Mouse (Mus musculus) liver, embryonic 15.5 days (tissue): Measurements from ENCODE around the gene Tmem210. TPM values are rescaled to one million over a fixed set of nuclear protein-coding genes. Genes with fewer than 3 reads are reported as not detected.
A peak's percentile ranks its signal among the peaks of the same experiment; 100 is the strongest.

Source experiments
- ATAC-seq: fragments of 200-750 bp; cut with Nextera tagmentation; 2 replicates; pipeline ENCODE4 v1.8.0; 2017; ENCODE audit warnings: moderate number of reproducible peaks, mild to moderate bottlenecking, moderate library complexity; ENCODE audit not compliant: insufficient read depth
- H3K27ac ChIP-seq: fragments of 300-500 bp; sonication (generic); replicated peaks from 2 replicates; pipeline ENCODE4 v1.5.1; 2015; ENCODE audit warnings: mild to moderate bottlenecking, inconsistent platforms
- H3K27me3 ChIP-seq: fragments of 300-500 bp; sonication (generic); 2 replicates; pipeline ENCODE4 v1.6.1; 2015; ENCODE audit warnings: mild to moderate bottlenecking, inconsistent platforms
- H3K36me3 ChIP-seq: fragments of 300-500 bp; sonication (generic); replicated peaks from 2 replicates; pipeline ENCODE4 v1.6.1; 2015; ENCODE audit warnings: moderate library complexity, mild to moderate bottlenecking, inconsistent platforms
- H3K4me1 ChIP-seq: fragments of 300-500 bp; sonication (generic); replicated peaks from 2 replicates; pipeline ENCODE4 v1.6.1; 2015; ENCODE audit warnings: inconsistent platforms
- H3K4me2 ChIP-seq: fragments of 300-500 bp; sonication (generic); 2 replicates; pipeline ENCODE4 v1.6.1; 2015; ENCODE audit warnings: moderate library complexity, mild to moderate bottlenecking, inconsistent platforms
- H3K4me3 ChIP-seq: fragments of 300-500 bp; sonication (generic); replicated peaks from 2 replicates; pipeline ENCODE4 v1.5.1; 2015; ENCODE audit warnings: mild to moderate bottlenecking, inconsistent platforms
- H3K9ac ChIP-seq: fragments of 300-500 bp; sonication (generic); 2 replicates; pipeline ENCODE4 v1.6.1; 2015; ENCODE audit warnings: moderate library complexity, mild to moderate bottlenecking, inconsistent platforms
- H3K9me3 ChIP-seq: fragments of 300-500 bp; sonication (generic); replicated peaks from 2 replicates; pipeline ENCODE4 v1.6.1; 2016; ENCODE audit warnings: inconsistent platforms
- WGBS: fragments of 180-500 bp; shearing (Covaris S2); methylation state at CpG from one replicate; pipeline ENCODE4 v1.1.7; 2015; ENCODE audit warnings: mixed read lengths; ENCODE audit not compliant: insufficient replicate concordance; 5-methylcytosine and 5-hydroxymethylcytosine counted together
- polyA plus RNA-seq: library from polyadenylated mRNA; unstranded; fragments of >200 nt; fragmentation: Nextera tagmentation; extraction: Ambion mirVana; gene quantifications from 2 replicates; pipeline ENCODE4 v1.2.1, GENCODE M21; 2015

Gene Tmem210
- polyA plus RNA-seq: not detected in 2 replicates

DNA sequence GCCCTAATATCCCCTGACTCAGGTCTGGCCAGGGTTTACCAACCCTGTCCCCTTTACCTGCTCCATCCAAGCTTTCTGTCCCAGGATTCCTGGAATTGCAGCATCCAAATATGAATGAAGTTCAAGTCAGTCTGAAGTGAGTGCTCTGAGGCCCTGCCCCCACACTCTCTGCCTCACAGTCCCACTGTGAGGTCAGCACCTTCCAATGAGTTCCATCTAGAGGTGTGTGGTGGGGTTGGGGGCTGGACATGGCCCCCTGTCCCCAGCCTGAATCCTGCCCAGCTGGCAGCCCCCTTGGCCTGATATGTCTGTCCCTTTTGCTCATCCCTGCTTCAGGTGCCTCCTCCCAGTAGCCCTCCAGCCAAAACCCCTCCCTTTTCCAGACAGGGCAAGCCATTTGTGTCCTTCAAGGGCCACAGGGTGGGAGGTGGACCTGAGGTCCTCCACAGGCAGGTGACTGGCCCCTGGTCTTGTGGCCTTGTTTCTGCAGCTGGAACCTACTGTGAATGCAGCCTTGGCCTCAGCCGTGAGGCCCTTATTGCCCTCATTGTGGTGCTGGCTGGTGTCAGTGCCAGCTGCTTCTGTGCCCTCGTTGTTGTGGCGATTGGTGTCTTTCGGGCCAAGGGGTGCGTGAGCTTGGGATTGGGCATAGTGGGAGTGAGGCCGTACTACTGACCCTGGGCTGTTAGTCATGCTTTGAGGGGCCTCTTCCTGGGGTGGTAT, at the start of gene Tmem210:
Tmem210 (plus strand) TSS at position 219 of the 723 bp plus-strand sequence.
- Histone ChIP-seq H3K27me3 (peaks cover 53% of the 10 kb centered on the region), H3K36me3 (peaks cover 29% of the 10 kb centered on the region), H3K9ac (no peak within 1 kb of the TSS), H3K27ac (no peak within 1 kb of the TSS), H3K4me2 (peak within 1 kb of the TSS; percentile 15; the same call in 1 of the 2 replicates), H3K4me1 (peaks cover 25% of the 10 kb centered on the region), H3K9me3 (no peaks in the 10 kb centered on the region), H3K4me3 (no peak within 1 kb of the TSS)
- 69% methylated on average over 6 of the region's 6 CpGs for WGBS
- ATAC-seq: no peak

DNA sequence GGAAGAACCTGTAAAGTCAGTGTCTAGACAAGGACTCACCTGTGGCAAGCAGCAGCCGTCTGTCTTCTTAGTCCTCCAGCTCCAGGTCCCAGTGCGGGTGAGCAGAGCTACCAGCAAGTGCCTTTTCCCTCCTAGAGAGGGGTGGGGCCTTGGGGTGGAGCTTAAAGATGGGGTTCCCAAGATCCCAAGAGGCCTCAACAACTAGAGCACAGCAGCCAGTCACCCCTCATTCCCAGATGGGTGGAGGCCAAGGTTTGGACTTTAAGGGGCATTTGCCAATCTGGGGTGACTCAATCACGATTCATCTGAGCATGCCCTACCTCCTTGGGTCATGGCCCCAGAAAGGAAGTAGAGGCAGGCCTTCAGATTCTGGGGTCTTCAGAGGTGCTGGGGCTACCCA, 48.2 kb upstream of the Tmem210 start:
- WGBS: 76% methylated on average over 3 of the region's 3 CpGs
- H3K9ac ChIP-seq: no peak overlapping the region
- H3K9me3 ChIP-seq: no peaks in the 10 kb centered on the region
- H3K4me1 ChIP-seq: peaks cover 30% of the 10 kb centered on the region
- no peak for ATAC-seq
- no peaks in the 10 kb centered on the region for H3K36me3 ChIP-seq
- peaks cover 62% of the 10 kb centered on the region for H3K27me3 ChIP-seq
- H3K4me2 ChIP-seq: no peak overlapping the region
- no peak overlapping the region for H3K27ac ChIP-seq
- H3K4me3 ChIP-seq: no peak overlapping the region

DNA sequence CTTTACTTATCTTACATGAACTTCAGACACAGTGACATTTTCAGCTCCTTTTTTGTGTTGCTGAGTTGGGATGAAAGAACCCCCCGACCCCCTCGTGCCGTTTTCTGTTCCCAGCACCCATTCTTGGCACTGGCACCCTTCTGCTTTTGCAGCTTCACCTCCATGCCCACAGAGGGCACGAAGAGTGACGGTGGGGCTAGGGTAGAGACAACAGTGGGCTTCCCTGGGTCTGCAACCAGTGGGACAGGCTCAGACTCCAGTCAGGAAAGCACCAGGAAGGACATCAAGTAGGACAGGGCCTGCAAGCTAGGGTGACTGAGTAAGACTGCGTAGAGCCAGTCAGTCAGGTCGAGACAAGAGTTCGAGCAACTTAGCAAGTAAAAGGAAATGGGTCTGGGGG, 47.6 kb upstream of the Tmem210 start:
- no peak overlapping the region for H3K27ac ChIP-seq
- no peaks in the 10 kb centered on the region for H3K9me3 ChIP-seq
- H3K4me2 ChIP-seq: peak overlapping the region; percentile 79
- no peaks in the 10 kb centered on the region for H3K36me3 ChIP-seq
- H3K9ac ChIP-seq: no peak overlapping the region
- peaks cover 30% of the 10 kb centered on the region for H3K4me1 ChIP-seq
- peaks cover 57% of the 10 kb centered on the region for H3K27me3 ChIP-seq
- WGBS: 48% methylated on average over 8 of the region's 8 CpGs
- peak overlapping the region; percentile 54; the same call in 1 of the 2 replicates for H3K4me3 ChIP-seq
- no peak for ATAC-seq

DNA sequence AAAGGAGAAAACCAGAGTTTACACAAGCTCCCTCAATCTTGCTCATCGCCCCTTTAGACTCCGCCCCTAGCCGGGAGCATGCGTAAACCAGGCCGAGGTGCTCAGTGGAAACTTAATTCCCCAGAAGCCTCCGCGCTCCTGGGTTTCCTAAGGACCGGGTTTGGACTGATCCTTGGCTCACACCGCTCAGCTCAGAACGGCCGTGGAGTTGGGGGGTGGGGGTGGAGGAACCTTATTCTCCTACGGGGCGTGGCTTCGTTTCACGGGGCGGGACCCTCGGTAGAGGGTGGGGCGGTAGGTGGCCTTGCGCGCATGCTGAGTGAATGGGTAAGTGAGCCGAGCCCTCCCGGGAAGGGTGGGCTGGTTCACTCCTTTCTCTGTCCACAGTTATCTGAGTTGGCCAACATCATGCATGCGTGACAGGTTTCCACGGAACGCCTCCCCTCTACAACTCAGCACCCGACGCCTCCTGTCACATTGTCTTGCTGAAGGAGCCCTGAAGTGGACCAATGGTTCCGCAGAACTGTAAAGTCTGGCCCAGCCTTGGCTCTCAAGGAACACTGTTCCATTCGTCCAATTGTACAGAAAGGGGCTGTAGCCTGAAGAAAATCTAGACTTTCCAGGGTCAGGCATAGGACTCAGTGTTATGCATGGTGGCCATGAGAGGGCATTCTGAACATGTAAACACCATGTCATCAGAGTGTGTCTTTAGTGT, 47.1 kb upstream of the Tmem210 start:
- Histone ChIP-seq H3K27ac (no peak overlapping the region), H3K4me2 (peak overlapping the region; percentile 79)

DNA sequence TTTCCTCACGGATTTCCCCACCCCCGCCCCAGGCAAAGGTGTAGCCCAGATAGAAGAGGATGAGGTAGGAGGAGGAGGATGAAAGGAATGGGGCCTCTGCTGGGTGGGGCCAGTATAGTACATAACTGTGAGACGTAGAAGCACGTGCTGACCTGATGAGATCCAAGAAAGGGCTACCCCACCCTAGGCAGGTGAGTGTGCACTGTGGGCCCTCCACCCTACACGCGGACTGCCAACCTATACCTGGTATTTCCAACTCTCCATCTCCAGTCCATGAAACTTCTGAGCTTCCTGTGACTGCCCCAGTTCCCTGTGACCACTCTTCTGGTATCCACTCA, 46.5 kb upstream of the Tmem210 start:
- no peak for ATAC-seq
- 8% methylated on average over 6 of the region's 6 CpGs for WGBS
- H3K27ac ChIP-seq: no peak overlapping the region
- H3K9me3 ChIP-seq: no peaks in the 10 kb centered on the region
- H3K4me2 ChIP-seq: peak overlapping the region; percentile 79
- no peak overlapping the region for H3K9ac ChIP-seq
- peaks cover 52% of the 10 kb centered on the region for H3K27me3 ChIP-seq
- H3K4me3 ChIP-seq: peak overlapping the region; percentile 54
- H3K4me1 ChIP-seq: peaks cover 29% of the 10 kb centered on the region
- peaks cover 2% of the 10 kb centered on the region; the same call in 1 of the 2 replicates for H3K36me3 ChIP-seq

More for the DNA sequence above, 47.1 kb upstream of the Tmem210 start:
- peak; percentile 56 for ATAC-seq
- peaks cover 30% of the 10 kb centered on the region for H3K4me1 ChIP-seq
- no peaks in the 10 kb centered on the region for H3K36me3 ChIP-seq
- H3K9me3 ChIP-seq: no peaks in the 10 kb centered on the region
- H3K4me3 ChIP-seq: peak overlapping the region; percentile 54
- H3K27me3 ChIP-seq: peaks cover 56% of the 10 kb centered on the region
- no peak overlapping the region for H3K9ac ChIP-seq
- WGBS: 1% methylated on average over 29 of the region's 29 CpGs

DNA sequence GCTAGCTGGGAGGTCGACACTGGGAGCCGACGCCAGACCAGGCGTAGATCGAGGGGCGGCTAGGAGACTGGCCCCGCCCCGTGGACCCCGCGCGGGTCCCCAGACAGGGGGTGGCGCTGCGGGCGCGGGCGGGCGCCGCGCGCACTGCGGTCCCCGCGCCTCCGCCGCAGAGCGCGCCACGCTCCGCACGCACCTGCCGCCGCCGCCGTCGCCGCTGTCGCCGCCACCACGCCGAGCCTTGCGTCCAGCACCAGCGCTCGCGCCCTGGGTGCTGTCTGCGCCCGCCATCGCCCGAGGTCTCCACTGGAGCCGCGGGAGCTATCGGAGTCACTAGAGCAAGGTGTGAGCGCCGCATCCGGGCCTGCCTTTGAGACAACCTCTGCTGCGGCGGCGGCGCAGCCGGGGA, 45.8 kb upstream of the Tmem210 start, which contains the start of the genes Rnf208 and Cysrt1:
Rnf208 (plus strand) TSS at position 155 of the 406 bp plus-strand sequence.
Cysrt1 (minus strand) TSS at position 352 of the 406 bp plus-strand sequence.
- Histone ChIP-seq H3K9me3 (no peaks in the 10 kb centered on the region), H3K27ac (no peak within 1 kb of the TSS), H3K27me3 (peaks cover 48% of the 10 kb centered on the region), H3K4me3 (peak within 1 kb of the TSS; percentile 54), H3K4me1 (peaks cover 26% of the 10 kb centered on the region), H3K4me2 (peak within 1 kb of the TSS; percentile 79), H3K9ac (no peak within 1 kb of the TSS), H3K36me3 (peaks cover 8% of the 10 kb centered on the region; the same call in 1 of the 2 replicates)
- no peak for ATAC-seq
- WGBS: 0% methylated on average over 51 of the region's 59 CpGs

DNA sequence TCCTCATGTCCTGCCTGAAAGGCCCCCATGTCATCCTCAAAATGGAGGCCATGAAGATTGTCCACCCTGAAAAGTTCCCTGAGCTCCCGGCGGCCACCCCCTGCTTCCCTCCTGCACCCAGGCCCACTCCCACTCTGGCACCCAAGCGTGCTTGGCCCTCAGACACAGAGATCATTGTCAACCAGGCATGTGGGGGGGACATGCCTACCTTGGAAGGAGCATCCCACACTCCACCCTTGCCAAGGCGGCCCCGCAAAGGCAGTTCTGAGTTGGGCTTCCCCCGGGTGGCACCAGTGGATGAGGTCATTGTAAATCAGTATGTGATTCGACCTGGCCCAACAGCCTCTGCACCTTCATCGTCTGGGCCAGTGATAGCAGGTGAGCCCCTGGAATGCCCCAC, 44.6 kb upstream of the Tmem210 start:
- H3K27me3 ChIP-seq: peaks cover 46% of the 10 kb centered on the region
- no peak overlapping the region for H3K4me3 ChIP-seq
- H3K4me2 ChIP-seq: no peak overlapping the region
- peaks cover 26% of the 10 kb centered on the region for H3K4me1 ChIP-seq
- 68% methylated on average over 8 of the region's 8 CpGs for WGBS
- no peak overlapping the region for H3K27ac ChIP-seq
- no peaks in the 10 kb centered on the region for H3K9me3 ChIP-seq
- ATAC-seq: no peak
- no peak overlapping the region for H3K9ac ChIP-seq
- peaks cover 13% of the 10 kb centered on the region for H3K36me3 ChIP-seq

DNA sequence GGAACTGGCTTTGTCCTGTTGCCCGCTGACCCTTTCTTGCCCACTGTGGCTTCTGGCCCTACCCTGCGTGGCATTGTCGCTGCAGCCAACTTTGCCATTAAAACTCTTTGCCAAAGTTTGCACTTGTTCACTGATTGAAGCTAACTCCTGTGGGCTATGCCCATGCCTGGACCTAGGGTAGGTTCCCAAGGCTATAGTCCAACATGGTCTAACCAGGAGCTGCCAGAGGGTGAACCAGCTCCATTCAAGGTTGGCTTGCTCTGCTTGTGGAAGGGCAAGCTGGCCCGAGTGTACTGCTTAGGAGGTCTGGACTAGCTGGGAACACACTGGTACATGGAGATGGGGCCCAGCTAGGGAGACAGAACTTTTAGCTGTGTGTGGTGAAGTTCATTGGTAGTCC, 43.8 kb upstream of the Tmem210 start:
- H3K36me3 ChIP-seq: peaks cover 21% of the 10 kb centered on the region
- 82% methylated on average over 4 of the region's 4 CpGs for WGBS
- H3K4me2 ChIP-seq: no peak overlapping the region
- no peaks in the 10 kb centered on the region for H3K9me3 ChIP-seq
- peaks cover 26% of the 10 kb centered on the region for H3K4me1 ChIP-seq
- no peak overlapping the region for H3K9ac ChIP-seq
- H3K27me3 ChIP-seq: peaks cover 42% of the 10 kb centered on the region
- no peak for ATAC-seq
- H3K4me3 ChIP-seq: no peak overlapping the region
- H3K27ac ChIP-seq: no peak overlapping the region

DNA sequence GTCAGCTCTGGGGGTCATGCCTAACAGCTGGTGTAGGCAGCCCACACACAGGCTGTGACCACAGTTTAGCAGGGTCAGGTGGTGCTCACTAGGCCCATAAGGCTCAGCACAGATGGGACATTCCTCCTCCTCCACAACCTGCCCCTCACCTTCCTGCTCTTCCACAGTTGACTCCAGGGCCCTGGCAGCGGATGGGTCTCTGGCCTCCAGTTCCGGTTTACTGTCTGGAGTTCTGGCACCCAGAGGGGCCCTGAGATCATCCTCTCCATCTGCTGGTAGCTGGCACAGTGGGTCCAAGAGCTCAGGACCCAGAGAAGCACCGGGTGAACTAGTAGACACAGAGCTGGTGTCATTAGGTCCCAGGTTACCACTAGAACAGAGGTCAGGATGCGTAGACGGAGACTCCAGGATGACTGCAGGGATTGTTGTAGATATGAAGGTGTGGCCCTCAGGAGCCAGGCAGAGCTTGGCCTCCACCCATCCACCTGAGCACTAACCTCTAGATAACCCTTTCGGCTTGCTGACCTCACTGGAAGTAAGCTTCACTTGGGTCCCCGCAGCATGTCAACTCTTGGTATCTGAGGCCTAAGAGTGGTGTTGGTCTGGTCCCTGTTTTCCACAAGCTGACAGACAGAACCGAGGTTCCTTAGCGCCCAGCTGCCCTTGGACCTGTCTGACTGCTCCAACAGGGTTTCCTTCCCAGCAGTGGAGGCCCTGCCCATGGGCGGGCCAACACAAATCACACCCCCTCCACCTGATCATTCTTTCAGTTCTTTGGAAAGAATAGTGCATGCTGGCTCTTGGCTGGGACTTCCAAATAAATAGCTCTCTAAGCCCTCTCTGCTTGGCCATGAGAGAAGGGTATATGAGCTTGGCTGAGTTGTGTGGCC, 41.5 kb upstream of the Tmem210 start, which contains the start of gene AL732309.1:
AL732309.1 (minus strand) TSS at position 681 of the 890 bp plus-strand sequence.
- WGBS: 76% methylated on average over 10 of the region's 10 CpGs
- no peak for ATAC-seq
- Histone ChIP-seq H3K4me2 (no peak within 1 kb of the TSS), H3K4me1 (peaks cover 14% of the 10 kb centered on the region), H3K9ac (no peak within 1 kb of the TSS), H3K4me3 (no peak within 1 kb of the TSS), H3K9me3 (no peaks in the 10 kb centered on the region), H3K36me3 (peaks cover 44% of the 10 kb centered on the region), H3K27me3 (peaks cover 29% of the 10 kb centered on the region), H3K27ac (no peak within 1 kb of the TSS)

DNA sequence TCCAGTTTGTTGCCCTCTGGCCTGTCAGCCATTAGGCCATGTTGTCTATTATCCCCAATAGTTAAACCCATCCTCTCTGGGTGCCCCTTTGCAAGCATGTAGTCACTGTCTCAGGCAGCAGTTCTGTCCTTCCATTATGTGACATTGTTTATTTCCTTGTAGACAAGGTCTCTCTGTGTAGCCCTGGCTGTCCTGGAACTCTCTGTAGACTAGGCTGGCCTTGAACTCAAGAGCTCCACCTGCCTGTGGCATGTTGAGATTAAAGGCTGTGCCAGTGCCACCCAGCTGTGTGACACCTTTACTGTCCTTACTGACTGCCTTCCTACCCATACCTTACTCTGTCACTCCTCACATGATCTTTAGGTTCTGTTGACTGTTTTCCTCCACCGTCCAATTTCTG, 35.6 kb upstream of the Tmem210 start:
- peaks cover 54% of the 10 kb centered on the region for H3K36me3 ChIP-seq
- 74% methylated on average over 1 of the region's 1 CpGs for WGBS

More for the DNA sequence above, 35.6 kb upstream of the Tmem210 start:
- Histone ChIP-seq H3K9me3 (no peaks in the 10 kb centered on the region), H3K4me3 (no peak overlapping the region), H3K4me1 (peaks cover 25% of the 10 kb centered on the region), H3K27ac (no peak overlapping the region), H3K27me3 (no peaks in the 10 kb centered on the region), H3K4me2 (no peak overlapping the region), H3K9ac (no peak overlapping the region)
- ATAC-seq: no peak
